Mouse (Mus musculus) megakaryocyte, embryonic 14.5 days (primary cell): ENCODE results near the gene Krtap19-3. TPM values are rescaled to one million over a fixed set of nuclear protein-coding genes. Genes with fewer than 3 reads are reported as not detected.

ENCODE experiments used
- H3K27me3 ChIP-seq: replicated peaks from 2 replicates; pipeline ENCODE3; 2012; ENCODE audit warnings: inconsistent platforms
- H3K36me3 ChIP-seq: replicated peaks from 2 replicates; pipeline ENCODE3; 2012; ENCODE audit warnings: low read length, inconsistent platforms, mixed read lengths
- H3K4me1 ChIP-seq: 2 replicates; pipeline ENCODE4 v1.6.1; 2012; ENCODE audit warnings: inconsistent platforms
- H3K4me3 ChIP-seq: replicated peaks from 2 replicates; pipeline ENCODE3; 2012; ENCODE audit warnings: moderate library complexity, mild to moderate bottlenecking, inconsistent platforms
- H3K9me3 ChIP-seq: 2 replicates; pipeline ENCODE4 v1.6.1; 2012; ENCODE audit warnings: inconsistent platforms
- FLI1 ChIP-seq: IDR thresholded peaks from 2 replicates; pipeline ENCODE4 v1.6.1; 2012; ENCODE audit warnings: low read length, inconsistent platforms, mixed read lengths
- GATA1 ChIP-seq: IDR thresholded peaks from 3 replicates; pipeline ENCODE4 v1.6.1; 2012; ENCODE audit warnings: mixed read lengths, low read length, inconsistent platforms, borderline replicate concordance
- polyA plus RNA-seq: library from polyadenylated mRNA; stranded (reverse); fragments of >175 nt; gene quantifications from 2 replicates; pipeline ENCODE4 v1.2.3, GENCODE M21; 2012; ENCODE audit warnings: low replicate concordance; ENCODE audit not compliant: insufficient read depth

The Krtap19-3 gene
- not detected in 2 replicates for polyA plus RNA-seq

DNA sequence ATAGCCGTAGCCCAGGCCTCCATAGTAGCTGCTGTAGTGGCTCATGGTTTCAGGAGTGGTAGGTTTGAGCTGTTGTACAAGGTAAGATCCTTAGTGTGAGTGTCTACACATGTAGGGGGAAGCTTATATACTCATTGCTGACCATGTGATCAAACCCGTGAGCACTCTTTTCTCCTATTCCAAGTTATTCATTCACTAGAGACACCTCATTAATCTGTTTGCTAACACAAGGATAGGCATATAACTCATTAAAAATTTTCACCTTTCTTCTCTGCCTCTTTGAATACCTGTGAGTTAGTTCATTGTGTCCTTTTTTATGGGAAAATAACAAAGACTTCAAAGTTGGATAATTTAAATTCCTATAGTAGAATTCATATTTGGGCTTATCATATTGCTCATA lies at the start of gene Krtap19-3:
Gene Krtap19-3 (minus strand): TSS at position 101 of the 400 bp plus-strand sequence.
- no peaks in the 10 kb centered on the region for H3K27me3 ChIP-seq

DNA sequence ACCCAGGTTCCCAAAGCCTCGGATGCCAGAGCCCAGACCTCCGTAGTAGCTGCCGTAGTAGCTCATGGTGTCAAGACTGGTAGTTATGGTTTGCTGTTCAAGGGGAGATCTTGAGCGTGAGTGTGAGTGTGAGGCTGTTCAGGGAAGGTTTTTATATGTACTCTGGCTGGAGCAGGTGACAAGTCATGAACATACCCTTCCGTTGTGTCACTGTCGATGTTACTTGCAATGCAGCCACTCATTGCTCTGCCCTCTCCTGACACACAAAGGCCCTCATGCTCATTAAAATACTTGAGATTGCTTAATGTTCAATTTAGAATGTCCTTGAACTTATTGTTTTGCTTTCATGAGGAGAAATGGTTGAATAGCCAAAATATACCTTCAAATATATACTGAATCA lies 18.5 kb upstream of the Krtap19-3 start, which contains the start of gene Krtap19-5:
Gene Krtap19-5 (minus strand): TSS at position 101 of the 400 bp plus-strand sequence.
- TF ChIP-seq FLI1 (no peak), GATA1 (no peak)
- Histone ChIP-seq H3K36me3 (no peaks in the 10 kb centered on the region), H3K4me3 (no peak within 1 kb of the TSS), H3K27me3 (no peaks in the 10 kb centered on the region), H3K9me3 (peaks cover 27% of the 10 kb centered on the region), H3K4me1 (no peaks in the 10 kb centered on the region)

More for the DNA sequence above, at the start of gene Krtap19-3:
- Histone ChIP-seq H3K4me1 (no peaks in the 10 kb centered on the region), H3K36me3 (no peaks in the 10 kb centered on the region), H3K9me3 (peaks cover 4% of the 10 kb centered on the region; the same call in 1 of the 2 replicates), H3K4me3 (no peak within 1 kb of the TSS)
- TF ChIP-seq GATA1 (no peak), FLI1 (no peak)

DNA sequence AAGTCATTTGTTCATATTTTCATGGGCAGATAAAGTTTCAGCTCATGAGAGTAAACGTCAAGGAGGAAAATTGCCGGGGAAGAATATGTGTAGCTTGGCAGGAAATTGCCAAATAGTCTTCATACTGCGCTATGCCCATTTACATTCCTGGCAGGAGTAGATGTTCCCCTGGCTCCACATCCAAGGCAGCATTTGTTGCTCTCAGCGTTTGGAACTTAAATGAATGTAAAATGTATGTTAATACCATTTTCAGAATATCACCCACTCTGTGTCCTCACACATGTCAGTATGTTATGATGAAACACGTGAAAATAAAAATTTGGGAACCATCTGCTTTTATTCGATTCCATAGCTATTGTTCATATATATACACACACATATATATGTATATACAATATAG lies 9.0 kb upstream of the Krtap19-3 start:
- no peak for TF ChIP-seq FLI1
- TF ChIP-seq GATA1, result no peak
- Histone ChIP-seq H3K36me3 (no peaks in the 10 kb centered on the region), H3K4me3 (no peak overlapping the region), H3K4me1 (no peaks in the 10 kb centered on the region), H3K9me3 (0 out of 2 replicates have a peak, but pooled peaks cover 2% of the 10 kb centered on the region), H3K27me3 (no peaks in the 10 kb centered on the region)

DNA sequence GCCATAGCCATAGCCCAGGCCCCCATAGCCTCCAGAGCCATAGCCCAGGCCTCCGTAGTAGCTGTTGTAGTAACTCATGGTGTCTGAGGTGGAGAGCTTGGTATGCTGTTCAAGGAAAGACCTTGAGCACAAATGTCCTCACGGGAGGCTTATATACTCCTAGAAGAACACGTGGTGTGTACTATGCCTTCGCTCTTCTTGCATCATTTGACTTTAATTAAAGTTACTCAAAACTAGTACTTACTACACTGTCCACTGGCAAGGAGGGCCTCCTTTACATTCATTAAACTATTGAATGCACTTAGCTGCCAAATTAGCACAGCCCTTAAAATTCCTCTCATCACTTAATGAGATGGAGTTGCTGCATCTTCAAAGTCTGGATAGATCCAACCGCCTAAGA lies 7.2 kb upstream of the Krtap19-3 start, which contains the start of gene Krtap19-4:
Gene Krtap19-4 (minus strand): TSS at position 101 of the 400 bp plus-strand sequence.
- no peak within 1 kb of the TSS for H3K4me3 ChIP-seq
- H3K4me1 ChIP-seq, result no peaks in the 10 kb centered on the region
- H3K9me3 ChIP-seq, result 0 out of 2 replicates have a peak, but pooled peaks cover 2% of the 10 kb centered on the region
- TF ChIP-seq GATA1 (no peak), FLI1 (no peak)
- no peaks in the 10 kb centered on the region for H3K27me3 ChIP-seq
- H3K36me3 ChIP-seq, result no peaks in the 10 kb centered on the region

DNA sequence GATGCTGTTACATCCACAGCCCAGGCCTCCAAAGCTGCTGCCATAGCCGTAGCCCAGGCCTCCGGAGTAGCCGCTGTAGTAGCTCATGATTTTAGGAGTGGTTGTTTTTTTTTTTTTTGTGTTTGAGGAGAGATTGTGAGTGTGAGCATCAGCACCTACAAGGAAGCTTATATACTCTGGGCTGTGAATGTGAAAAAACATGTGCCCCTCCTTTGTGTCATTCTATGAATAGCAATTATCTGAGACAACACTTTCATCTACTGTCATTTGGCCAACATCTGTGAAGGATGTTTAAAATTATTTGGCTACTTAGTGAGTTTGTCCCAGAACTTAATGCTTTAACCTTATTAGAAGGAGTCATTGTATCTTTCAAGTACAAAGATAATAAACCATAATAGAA lies 3.7 kb downstream of the Krtap19-3 start, which contains the start of gene Krtap19-2:
Gene Krtap19-2 (minus strand): TSS at position 101 of the 400 bp plus-strand sequence.
- Histone ChIP-seq H3K4me1 (no peaks in the 10 kb centered on the region), H3K27me3 (no peaks in the 10 kb centered on the region), H3K9me3 (peaks cover 4% of the 10 kb centered on the region; the same call in 1 of the 2 replicates), H3K4me3 (no peak within 1 kb of the TSS), H3K36me3 (no peaks in the 10 kb centered on the region)
- TF ChIP-seq FLI1, result no peak
- TF ChIP-seq GATA1, result no peak

DNA sequence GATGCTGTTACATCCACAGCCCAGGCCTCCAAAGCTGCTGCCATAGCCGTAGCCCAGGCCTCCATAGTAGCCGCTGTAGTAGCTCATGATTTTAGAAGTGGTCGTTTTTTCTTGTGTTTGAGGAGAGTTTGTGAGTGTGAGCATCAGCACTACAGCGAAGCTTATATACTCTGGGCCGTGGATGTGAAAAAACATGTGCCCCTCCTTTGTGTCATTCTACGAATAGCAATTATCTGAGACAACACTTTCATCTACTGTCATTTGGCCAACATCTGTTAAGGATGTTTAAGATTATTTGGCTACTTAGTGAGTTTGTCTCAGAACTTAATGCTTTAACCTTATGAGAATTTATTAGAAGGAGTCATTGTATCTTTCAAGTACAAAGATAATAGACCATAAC lies 8.5 kb downstream of the Krtap19-3 start, which contains the start of gene Krtap19-1:
Gene Krtap19-1 (minus strand): TSS at position 101 of the 400 bp plus-strand sequence.
- TF ChIP-seq FLI1 (no peak), GATA1 (no peak)
- Histone ChIP-seq H3K4me3 (no peak within 1 kb of the TSS), H3K27me3 (no peaks in the 10 kb centered on the region), H3K36me3 (no peaks in the 10 kb centered on the region), H3K4me1 (no peaks in the 10 kb centered on the region), H3K9me3 (no peaks in the 10 kb centered on the region)

DNA sequence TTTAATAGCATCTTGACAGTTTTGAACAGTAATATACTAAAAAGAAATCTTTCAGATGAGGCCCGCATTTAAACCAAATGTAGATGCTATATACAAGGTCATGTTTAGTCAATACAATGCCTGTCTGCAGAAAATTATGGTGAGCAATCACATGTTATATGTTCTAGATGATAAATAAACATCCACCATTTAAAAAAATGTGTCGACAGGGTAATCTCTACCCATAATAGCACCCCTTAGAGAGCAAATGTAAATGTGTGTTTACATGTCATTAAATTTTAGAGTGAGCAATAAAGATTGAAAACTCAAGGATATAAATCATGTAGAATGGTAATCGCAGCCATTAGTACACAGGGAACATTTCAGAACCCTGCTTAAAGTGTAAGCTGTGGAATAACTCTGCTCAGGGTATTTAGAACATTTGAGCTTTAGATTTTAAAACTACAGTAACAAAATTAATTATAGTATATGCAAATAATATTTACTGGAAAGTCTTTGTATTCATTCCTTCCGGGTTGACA lies 12.9 kb downstream of the Krtap19-3 start:
- no peaks in the 10 kb centered on the region for H3K36me3 ChIP-seq
- H3K9me3 ChIP-seq, result peaks cover 9% of the 10 kb centered on the region; the same call in 1 of the 2 replicates
- H3K4me3 ChIP-seq, result no peak overlapping the region
- TF ChIP-seq GATA1 (no peak), FLI1 (no peak)
- H3K27me3 ChIP-seq, result no peaks in the 10 kb centered on the region
- H3K4me1 ChIP-seq, result no peaks in the 10 kb centered on the region

DNA sequence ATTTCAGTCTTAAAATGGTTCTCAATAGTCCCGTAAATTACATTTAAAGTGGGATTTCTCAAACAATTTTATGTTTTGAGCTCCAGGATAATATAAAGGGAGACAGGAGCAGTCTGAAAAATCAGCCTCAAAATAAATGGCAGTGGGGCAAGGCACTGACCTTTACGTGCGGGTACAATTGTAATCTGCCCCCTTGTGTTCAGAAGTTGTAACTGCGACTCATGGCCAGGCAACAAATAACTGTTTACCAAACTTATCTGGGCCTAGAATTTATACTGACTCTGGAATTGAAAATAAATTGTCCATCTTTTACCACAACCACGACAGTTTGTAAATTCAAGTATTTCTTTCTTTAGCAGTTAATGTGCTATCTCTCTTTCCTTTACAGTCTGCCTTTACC lies 26.4 kb downstream of the Krtap19-3 start:
- Histone ChIP-seq H3K27me3 (no peaks in the 10 kb centered on the region), H3K36me3 (no peaks in the 10 kb centered on the region), H3K4me3 (no peak overlapping the region), H3K9me3 (peaks cover under 1% of the 10 kb centered on the region; the same call in 1 of the 2 replicates), H3K4me1 (no peaks in the 10 kb centered on the region)
- TF ChIP-seq FLI1 (no peak), GATA1 (no peak)

DNA sequence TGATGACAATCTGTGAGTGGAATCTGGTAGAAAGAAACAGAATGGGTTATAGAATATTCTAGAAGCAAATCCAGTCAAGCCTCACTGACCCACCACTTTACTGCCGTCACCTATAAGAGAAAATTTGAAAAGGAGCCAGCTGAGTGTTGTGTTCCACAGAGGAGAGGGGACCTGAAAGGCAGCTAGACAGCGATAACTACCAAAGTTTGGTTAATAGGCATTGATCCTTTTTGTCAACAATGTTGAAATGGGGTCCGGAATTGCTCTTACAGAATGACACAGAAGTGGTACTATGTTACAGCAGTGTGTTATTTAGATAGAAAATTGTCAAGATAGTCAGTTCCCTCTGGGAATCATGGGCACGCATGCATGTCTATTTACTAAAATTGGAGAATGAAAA lies 29.3 kb downstream of the Krtap19-3 start:
- no peaks in the 10 kb centered on the region for H3K4me1 ChIP-seq
- H3K36me3 ChIP-seq, result no peaks in the 10 kb centered on the region
- H3K4me3 ChIP-seq, result no peak overlapping the region
- H3K27me3 ChIP-seq, result no peaks in the 10 kb centered on the region
- no peak for TF ChIP-seq GATA1
- TF ChIP-seq FLI1, result no peak
- peaks cover 6% of the 10 kb centered on the region; the same call in 1 of the 2 replicates for H3K9me3 ChIP-seq

DNA sequence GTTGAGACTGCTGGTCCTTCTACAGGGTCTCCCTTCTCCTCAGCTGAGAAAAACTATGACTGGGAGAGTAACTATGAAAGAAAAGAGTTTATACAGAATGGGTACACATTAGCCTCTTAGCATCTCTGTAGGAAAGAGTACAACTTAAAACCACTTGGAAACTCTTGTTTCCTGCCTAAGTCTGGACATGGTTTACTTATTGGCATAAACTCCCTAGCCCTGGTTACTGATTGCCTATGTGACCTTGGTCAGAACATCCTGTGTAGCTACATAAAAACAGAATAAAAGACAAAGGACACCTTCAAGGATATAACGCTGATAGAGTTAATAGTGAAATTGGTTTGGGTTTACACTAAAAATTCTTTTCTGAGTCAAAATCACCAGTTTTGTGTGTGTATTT lies 30.5 kb downstream of the Krtap19-3 start:
- no peaks in the 10 kb centered on the region for H3K36me3 ChIP-seq
- H3K27me3 ChIP-seq, result no peaks in the 10 kb centered on the region
- no peaks in the 10 kb centered on the region for H3K4me1 ChIP-seq
- H3K9me3 ChIP-seq, result peaks cover 10% of the 10 kb centered on the region; the same call in 1 of the 2 replicates
- no peak for TF ChIP-seq GATA1
- TF ChIP-seq FLI1, result no peak
- H3K4me3 ChIP-seq, result no peak overlapping the region

Other genes starting within 250 kb of the Krtap19-3 start
- not detected in 2 replicates for gene Krtap26-1, start 230.2 kb downstream of the Krtap19-3 start, polyA plus RNA-seq
- not detected in 2 replicates for gene Krtap27-1, start 206.4 kb downstream of the Krtap19-3 start, polyA plus RNA-seq
- gene 2310061N02Rik, start 170.1 kb downstream of the Krtap19-3 start, polyA plus RNA-seq, result not detected in 2 replicates
- gene Krtap13-1, start 149.2 kb downstream of the Krtap19-3 start, polyA plus RNA-seq, result not detected in 2 replicates
- not detected in 2 replicates for gene Krtap13, start 126.4 kb downstream of the Krtap19-3 start, polyA plus RNA-seq
- not detected in 2 replicates for gene 2310034C09Rik, start 119.2 kb downstream of the Krtap19-3 start, polyA plus RNA-seq
- gene 2310057N15Rik, start 103.8 kb downstream of the Krtap19-3 start, polyA plus RNA-seq, result not detected in 2 replicates
- gene Gm5965, start 100.1 kb downstream of the Krtap19-3 start, polyA plus RNA-seq, result not detected in 2 replicates
- not detected in 2 replicates for gene Gm20741, start 65.8 kb downstream of the Krtap19-3 start, polyA plus RNA-seq
- not detected in 2 replicates for gene Krtap15, start 57.8 kb downstream of the Krtap19-3 start, polyA plus RNA-seq
- gene Krtap14, start 51.9 kb downstream of the Krtap19-3 start, polyA plus RNA-seq, result not detected in 2 replicates
- gene Krtap19-1, start 8.6 kb downstream of the Krtap19-3 start, polyA plus RNA-seq, result not detected in 2 replicates
- not detected in 2 replicates for gene Krtap19-2, start 3.8 kb downstream of the Krtap19-3 start, polyA plus RNA-seq
- gene Krtap19-4, start 7.1 kb upstream of the Krtap19-3 start, polyA plus RNA-seq, result not detected in 2 replicates
- gene Krtap19-5, start 18.4 kb upstream of the Krtap19-3 start, polyA plus RNA-seq, result not detected in 2 replicates
- not detected in 2 replicates for gene Krtap19-9b, start 54.2 kb upstream of the Krtap19-3 start, polyA plus RNA-seq
- not detected in 2 replicates for gene Krtap16-3, start 84.8 kb upstream of the Krtap19-3 start, polyA plus RNA-seq
- gene Krtap22-2, start 132.7 kb upstream of the Krtap19-3 start, polyA plus RNA-seq, result not detected in 2 replicates
- gene Gm10229, start 137.2 kb upstream of the Krtap19-3 start, polyA plus RNA-seq, result not detected in 2 replicates
- not detected in 2 replicates for gene Krtap6-1, start 153.7 kb upstream of the Krtap19-3 start, polyA plus RNA-seq
- not detected in 2 replicates for gene Gm10228, start 163.4 kb upstream of the Krtap19-3 start, polyA plus RNA-seq
- gene Krtap6-5, start 169.8 kb upstream of the Krtap19-3 start, polyA plus RNA-seq, result not detected in 2 replicates
- gene 1110025L11Rik, start 186.0 kb upstream of the Krtap19-3 start, polyA plus RNA-seq, result not detected in 2 replicates
- not detected in 2 replicates for gene Krtap6-3, start 206.0 kb upstream of the Krtap19-3 start, polyA plus RNA-seq